Mouse (Mus musculus) bone marrow macrophage, adult 2 months (primary cell): ENCODE data around the gene Prpf6.

Experiments used
- CTCF ChIP-seq: IDR thresholded peaks from 2 replicates; pipeline ENCODE4 v1.5.1; 2012; ENCODE audit warnings: low read depth, mild to moderate bottlenecking, low read length, moderate library complexity
- POLR2A ChIP-seq: IDR thresholded peaks from 2 replicates; pipeline ENCODE4 v1.6.1; 2012; ENCODE audit warnings: mild to moderate bottlenecking, low read depth, low read length, borderline replicate concordance

DNA sequence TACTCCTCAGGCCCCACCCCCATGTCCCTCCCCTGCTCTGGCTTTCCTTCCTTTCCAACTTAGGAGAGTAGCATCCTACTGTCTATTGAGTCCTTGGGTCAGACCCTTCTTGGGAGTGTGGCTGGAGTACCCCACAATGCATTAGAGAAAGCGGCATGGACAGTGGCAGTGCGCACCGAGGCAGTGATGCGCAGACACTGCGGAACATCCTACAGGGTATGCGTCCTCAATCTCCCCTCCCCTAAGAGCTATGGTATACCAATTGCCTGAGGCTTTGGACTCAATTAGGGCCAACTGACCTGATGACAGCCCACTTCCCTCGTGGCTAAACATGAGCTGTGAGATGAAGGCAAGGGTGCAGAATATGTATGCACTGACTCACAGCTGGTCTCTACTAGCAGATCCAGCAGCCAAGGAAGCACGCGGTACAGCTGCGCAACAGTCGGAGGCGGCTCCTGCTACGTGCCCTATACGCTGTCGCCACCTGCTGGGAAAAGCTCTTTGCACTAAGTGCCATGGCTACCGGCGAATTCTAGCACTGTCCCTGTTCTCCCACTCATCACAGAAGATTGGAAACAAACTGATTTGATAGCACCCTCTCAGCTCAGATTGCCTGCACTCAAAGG, 67.4 kb downstream of the Prpf6 start:
- TF ChIP-seq CTCF (no peak), POLR2A (no peak)
